Mouse (Mus musculus): ENCODE results near the gene Gpr152. TPM values are rescaled to one million over a fixed set of nuclear protein-coding genes. Genes with fewer than 3 reads are reported as not detected.

Gene Gpr152
- polyA plus RNA-seq, 1 experiment = 0.05 TPM

DNA sequence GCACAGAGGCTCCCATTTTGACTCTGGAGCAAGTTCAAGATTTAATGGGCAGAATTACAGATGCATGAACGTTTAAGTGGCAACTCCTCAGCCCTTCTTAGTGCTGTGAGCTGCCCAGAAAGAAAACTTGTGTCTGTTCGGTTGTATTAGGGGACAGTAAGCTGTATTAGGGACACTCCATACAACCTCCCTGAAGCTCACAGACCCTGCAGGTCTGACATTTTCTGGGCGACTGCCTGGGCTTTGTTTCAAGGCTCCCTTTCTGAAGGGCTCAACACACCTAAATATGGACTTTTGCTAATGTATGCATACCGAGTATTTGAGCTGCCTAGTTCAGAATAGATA, 23.9 kb downstream of the Gpr152 start:
- 33% methylated on average over 4 of the region's 4 CpGs for WGBS
- H3K4me1 ChIP-seq (ENCODE audit: control insufficient read depth, insufficient read depth, low read length) = peaks cover 4% of the 10 kb centered on the region; the same call in 1 of the 2 replicates
- no peak for DNase-seq
- peak overlapping the region; percentile 44 for H3K4me3 ChIP-seq (replicated peaks; ENCODE audit: extremely low read depth, low read depth, low read length)
- TF ChIP-seq POLR2A (IDR thresholded peaks at IDR 0.05; ENCODE audit: borderline replicate concordance, extremely low read depth, low read depth, low read length) = no peak
- no peak for TF ChIP-seq CTCF (IDR thresholded peaks at IDR 0.05; ENCODE audit: insufficient read depth, low read length)

DNA sequence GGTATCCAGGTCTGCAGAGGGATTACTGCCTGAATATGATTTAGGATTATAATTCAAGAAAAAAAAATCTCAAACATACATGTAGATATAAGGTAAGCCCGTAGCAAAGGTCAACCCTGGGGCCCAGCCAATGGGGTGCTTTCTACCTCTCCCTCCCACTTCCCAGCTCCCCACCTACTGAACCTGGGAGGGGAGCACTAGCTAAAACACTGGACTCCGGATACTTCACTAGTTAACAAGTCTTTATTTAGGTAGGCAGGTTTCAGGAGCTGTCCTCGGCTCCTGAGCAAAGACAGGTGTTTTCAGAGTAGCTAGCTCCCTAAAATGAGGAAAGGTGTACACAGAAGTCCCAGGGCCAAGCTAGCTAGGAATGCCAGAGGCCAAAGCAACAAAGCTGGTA, 24.5 kb downstream of the Gpr152 start:
- DNase-seq = no peak
- TF ChIP-seq POLR2A (IDR thresholded peaks at IDR 0.05; ENCODE audit: borderline replicate concordance, extremely low read depth, low read depth, low read length) = no peak
- no peak for TF ChIP-seq CTCF (IDR thresholded peaks at IDR 0.05; ENCODE audit: insufficient read depth, low read length)
- H3K4me3 ChIP-seq (replicated peaks; ENCODE audit: extremely low read depth, low read depth, low read length) = no peak overlapping the region
- peaks cover 4% of the 10 kb centered on the region; the same call in 1 of the 2 replicates for H3K4me1 ChIP-seq (ENCODE audit: control insufficient read depth, insufficient read depth, low read length)
- 84% methylated on average over 3 of the region's 3 CpGs for WGBS

DNA sequence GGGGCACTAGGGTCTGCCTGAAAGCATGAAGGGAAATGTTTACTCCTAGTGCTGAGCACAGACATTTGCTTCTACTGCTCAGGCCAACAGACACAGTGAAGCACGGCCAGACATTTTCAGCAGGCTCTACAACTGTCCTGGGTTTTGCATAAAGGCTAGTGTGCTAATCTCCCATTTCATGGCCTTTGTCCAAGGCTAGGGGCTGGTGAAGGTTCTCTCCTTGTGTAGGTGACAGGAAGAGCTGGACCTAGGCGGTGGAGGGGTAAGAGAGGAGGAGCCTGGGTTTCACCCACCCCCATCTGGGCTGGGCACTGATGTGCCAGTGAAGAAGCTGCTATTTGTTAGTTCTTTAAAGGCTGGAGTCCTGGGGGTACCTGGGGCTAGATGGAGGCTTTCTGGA, 25.1 kb downstream of the Gpr152 start:
- 82% methylated on average over 2 of the region's 2 CpGs for WGBS
- TF ChIP-seq POLR2A (IDR thresholded peaks at IDR 0.05; ENCODE audit: borderline replicate concordance, extremely low read depth, low read depth, low read length) (no peak), CTCF (IDR thresholded peaks at IDR 0.05; ENCODE audit: insufficient read depth, low read length) (no peak)
- H3K4me3 ChIP-seq (replicated peaks; ENCODE audit: extremely low read depth, low read depth, low read length) = no peak overlapping the region
- DNase-seq = no peak
- H3K4me1 ChIP-seq (ENCODE audit: control insufficient read depth, insufficient read depth, low read length) = peaks cover 5% of the 10 kb centered on the region; the same call in 1 of the 2 replicates

DNA sequence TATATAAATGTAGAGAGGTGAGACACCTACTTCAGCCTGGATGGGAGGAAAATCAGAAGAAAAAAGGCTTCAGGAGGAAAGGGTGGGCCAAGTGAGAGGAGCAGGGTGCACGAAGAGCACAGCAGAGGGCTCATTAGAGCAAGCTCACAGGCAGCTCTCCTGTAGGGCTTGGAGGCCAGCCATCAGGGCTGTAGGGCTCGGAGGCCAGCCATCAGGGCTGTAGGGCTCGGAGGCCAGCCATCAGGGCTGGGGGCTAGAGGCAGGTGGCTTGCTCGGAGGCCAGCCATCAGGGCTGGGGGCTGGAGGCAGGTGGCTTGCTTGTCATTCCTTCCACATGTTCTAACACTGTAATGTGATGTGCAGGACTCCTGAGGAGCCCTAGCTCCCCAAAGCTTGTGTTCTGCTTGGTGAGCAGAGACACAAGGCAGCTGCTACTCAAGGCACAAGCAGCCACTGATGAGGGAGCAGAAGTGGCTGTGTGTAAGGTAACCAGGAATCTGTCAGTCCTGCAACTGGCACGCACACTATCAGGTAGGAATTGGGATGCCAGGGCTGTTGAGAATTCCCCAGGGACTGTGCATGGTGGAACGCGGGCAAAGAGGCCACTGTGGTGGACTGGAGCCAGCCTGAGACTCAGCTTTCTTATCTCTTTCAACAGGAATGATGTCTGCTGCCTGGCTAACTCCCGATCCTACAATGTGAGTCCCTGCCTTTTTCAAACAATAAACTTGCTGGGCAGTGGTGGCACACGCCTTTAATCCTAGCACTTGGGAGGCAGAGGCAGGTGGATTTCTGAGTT, 27.3 kb downstream of the Gpr152 start:
- H3K4me3 ChIP-seq (replicated peaks; ENCODE audit: extremely low read depth, low read depth, low read length) = no peak overlapping the region
- 68% methylated on average over 9 of the region's 9 CpGs for WGBS
- H3K4me1 ChIP-seq (ENCODE audit: control insufficient read depth, insufficient read depth, low read length) = peaks cover 9% of the 10 kb centered on the region
- TF ChIP-seq POLR2A (IDR thresholded peaks at IDR 0.05; ENCODE audit: borderline replicate concordance, extremely low read depth, low read depth, low read length) (no peak), CTCF (IDR thresholded peaks at IDR 0.05; ENCODE audit: insufficient read depth, low read length) (no peak)
- no peak for DNase-seq

DNA sequence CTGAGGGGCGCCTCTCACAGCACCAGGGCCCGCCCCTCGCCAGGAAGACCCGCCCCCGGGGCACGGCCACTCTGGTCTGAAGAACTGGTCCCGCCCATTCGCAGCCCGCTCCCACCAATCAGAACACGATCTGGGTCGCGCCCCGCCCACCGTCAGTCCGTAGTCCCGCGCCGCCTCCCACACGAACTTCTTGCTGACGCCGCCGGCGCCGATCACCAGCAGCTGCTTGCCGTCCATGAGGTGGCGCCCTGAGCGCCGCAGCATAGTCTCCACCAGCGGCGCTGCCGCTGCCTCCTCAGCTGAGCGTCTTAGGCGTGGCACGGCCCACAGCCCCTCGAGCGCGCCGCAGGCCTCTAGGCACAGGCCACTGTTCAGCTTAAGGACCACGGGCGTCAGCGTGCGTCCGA, 29.8 kb downstream of the Gpr152 start:
- TF ChIP-seq CTCF (IDR thresholded peaks at IDR 0.05; ENCODE audit: insufficient read depth, low read length) (peak; percentile 61), POLR2A (IDR thresholded peaks at IDR 0.05; ENCODE audit: borderline replicate concordance, extremely low read depth, low read depth, low read length) (peak; percentile 96)
- under 1% methylated on average over 43 of the region's 43 CpGs for WGBS
- H3K4me3 ChIP-seq (replicated peaks; ENCODE audit: extremely low read depth, low read depth, low read length) = peak overlapping the region; percentile 63
- DNase-seq = peak; percentile 99
- H3K4me1 ChIP-seq (ENCODE audit: control insufficient read depth, insufficient read depth, low read length) = peaks cover 5% of the 10 kb centered on the region

DNA sequence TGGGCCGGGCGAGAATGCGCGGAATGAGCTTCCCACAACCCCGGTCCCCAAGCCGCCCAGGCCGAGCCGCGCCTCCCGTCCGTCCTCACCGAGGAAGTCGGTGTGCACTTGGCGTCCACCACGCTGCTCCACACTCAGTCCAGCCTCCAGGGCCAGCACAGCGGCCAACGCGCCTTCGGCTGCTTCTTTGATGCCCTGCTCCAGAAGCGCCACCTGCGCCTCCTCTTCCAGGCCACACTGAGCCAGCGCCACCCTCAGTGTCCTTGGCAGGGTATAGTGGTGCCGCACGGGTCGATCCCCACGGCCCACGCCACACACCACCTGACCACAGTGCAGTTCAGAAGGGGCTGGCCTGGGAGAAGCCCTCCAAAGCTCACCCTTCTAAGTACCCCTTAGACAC, 30.2 kb downstream of the Gpr152 start:
- Histone ChIP-seq H3K4me3 (replicated peaks; ENCODE audit: extremely low read depth, low read depth, low read length) (peak overlapping the region; percentile 63), H3K4me1 (ENCODE audit: control insufficient read depth, insufficient read depth, low read length) (peaks cover 5% of the 10 kb centered on the region)
- TF ChIP-seq POLR2A (IDR thresholded peaks at IDR 0.05; ENCODE audit: borderline replicate concordance, extremely low read depth, low read depth, low read length) = no peak
- no peak for TF ChIP-seq CTCF (IDR thresholded peaks at IDR 0.05; ENCODE audit: insufficient read depth, low read length)
- 3% methylated on average over 27 of the region's 27 CpGs for WGBS
- DNase-seq = no peak

DNA sequence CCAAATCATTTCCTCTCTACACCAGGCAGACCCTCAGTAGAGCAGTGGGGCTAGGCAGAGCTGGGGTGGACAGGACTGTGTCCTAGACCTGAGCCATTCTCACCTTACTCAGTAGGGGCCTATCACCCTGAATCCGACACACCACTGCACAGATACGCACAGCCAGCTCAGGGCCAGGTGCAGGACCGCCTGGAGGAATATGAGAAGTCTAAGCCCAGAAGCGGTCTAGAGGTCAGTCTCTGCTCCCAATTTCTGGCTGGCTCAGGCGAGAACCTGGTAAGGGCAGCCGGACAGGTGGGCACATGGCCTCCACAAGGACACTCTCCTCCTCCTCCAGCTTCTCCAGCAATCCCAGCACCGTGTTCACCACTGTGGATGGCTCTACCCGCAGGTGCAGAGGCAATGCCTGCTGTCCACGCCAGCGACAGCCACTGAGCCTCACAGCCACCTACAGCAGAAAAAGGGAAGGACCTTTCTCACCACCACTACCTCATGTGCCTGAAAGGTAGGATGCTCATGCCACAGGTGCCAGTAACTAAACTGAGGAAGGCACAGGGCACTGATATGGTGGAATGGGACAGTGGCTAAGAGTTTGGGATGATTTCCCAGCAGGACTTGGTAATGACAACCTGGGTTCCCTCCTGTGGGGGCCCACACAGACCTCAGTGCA, 31.3 kb downstream of the Gpr152 start:
- TF ChIP-seq CTCF (IDR thresholded peaks at IDR 0.05; ENCODE audit: insufficient read depth, low read length) (no peak), POLR2A (IDR thresholded peaks at IDR 0.05; ENCODE audit: borderline replicate concordance, extremely low read depth, low read depth, low read length) (no peak)
- 92% methylated on average over 10 of the region's 10 CpGs for WGBS
- peaks cover 5% of the 10 kb centered on the region for H3K4me1 ChIP-seq (ENCODE audit: control insufficient read depth, insufficient read depth, low read length)
- no peak for DNase-seq
- no peak overlapping the region for H3K4me3 ChIP-seq (replicated peaks; ENCODE audit: extremely low read depth, low read depth, low read length)

DNA sequence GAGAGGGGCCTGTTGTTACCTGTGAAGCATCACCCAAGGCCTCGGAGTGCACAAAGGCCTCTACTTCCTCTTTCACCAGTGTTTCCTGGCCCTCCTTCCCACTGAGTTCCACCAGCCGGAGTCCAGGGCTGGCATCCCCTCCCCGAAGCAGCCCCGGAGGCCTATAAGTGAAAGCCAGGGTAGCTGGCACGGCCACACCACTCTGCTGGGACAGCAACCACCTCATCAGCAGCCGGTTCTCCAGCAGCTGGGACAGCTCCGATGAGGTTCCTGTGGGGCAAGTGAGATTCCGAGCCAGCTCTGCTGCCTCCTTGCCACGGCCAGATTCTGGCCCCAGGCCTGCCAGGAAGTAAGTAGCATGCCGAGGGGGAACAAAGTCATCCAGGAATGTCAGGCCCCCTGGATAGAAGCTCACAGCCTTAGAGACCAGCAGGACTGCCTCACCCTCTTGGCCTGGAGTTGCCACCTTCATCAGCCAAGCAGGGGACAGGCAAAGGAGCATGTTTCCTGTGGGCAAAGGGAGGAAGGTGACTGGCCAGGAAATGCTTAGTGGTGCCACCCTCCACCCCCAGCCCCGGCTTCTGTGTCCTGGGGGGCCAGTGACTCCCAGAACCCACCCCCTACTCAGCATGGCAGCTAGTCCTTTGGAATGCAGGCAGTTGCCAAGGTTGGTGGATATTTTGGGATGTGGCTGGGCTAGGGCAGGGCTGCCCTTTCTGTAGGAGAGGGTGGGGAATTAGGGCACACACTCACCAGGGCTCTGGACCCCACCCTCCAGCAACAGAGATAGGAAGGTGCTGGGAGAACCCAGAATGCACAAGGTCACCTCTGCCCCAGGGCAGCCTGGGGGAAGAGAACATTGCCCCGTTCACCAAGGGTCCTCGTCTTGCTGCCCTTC, 32.1 kb downstream of the Gpr152 start:
- DNase-seq = no peak

DNA sequence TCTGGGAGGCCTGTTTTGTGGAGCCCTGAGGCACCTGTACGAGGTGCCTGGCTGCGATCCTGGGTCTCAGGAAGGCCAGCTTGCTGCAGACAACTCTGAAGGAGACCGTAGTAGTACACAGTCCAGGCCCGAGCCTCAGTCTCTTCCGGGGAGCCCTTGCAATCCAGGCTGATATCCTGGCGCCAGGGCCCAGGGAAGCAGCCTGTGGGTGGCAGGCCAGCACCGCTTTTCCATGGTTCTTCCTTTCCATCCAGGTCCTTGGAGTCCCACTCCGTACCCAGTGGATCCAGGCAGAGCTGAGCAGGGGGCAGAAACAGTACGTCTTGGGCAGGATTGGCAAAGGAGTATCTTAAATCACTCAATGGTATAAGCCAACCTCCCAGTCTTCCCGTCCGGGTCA, 33.3 kb downstream of the Gpr152 start:
- DNase-seq = no peak
- Histone ChIP-seq H3K4me3 (replicated peaks; ENCODE audit: extremely low read depth, low read depth, low read length) (no peak overlapping the region), H3K4me1 (ENCODE audit: control insufficient read depth, insufficient read depth, low read length) (peaks cover 5% of the 10 kb centered on the region)
- WGBS = 79% methylated on average over 11 of the region's 11 CpGs
- TF ChIP-seq CTCF (IDR thresholded peaks at IDR 0.05; ENCODE audit: insufficient read depth, low read length) = no peak
- TF ChIP-seq POLR2A (IDR thresholded peaks at IDR 0.05; ENCODE audit: borderline replicate concordance, extremely low read depth, low read depth, low read length) = no peak

More for the DNA sequence above, 32.1 kb downstream of the Gpr152 start:
- no peak overlapping the region for H3K4me3 ChIP-seq (replicated peaks; ENCODE audit: extremely low read depth, low read depth, low read length)
- 41% methylated on average over 13 of the region's 13 CpGs for WGBS
- H3K4me1 ChIP-seq (ENCODE audit: control insufficient read depth, insufficient read depth, low read length) = peaks cover 5% of the 10 kb centered on the region
- TF ChIP-seq POLR2A (IDR thresholded peaks at IDR 0.05; ENCODE audit: borderline replicate concordance, extremely low read depth, low read depth, low read length) (no peak), CTCF (IDR thresholded peaks at IDR 0.05; ENCODE audit: insufficient read depth, low read length) (no peak)
